8 mouse cellular contexts compared by ENCODE assay signal in genomic region chr11:69801379-69801977, GRCm38 (mm10). TPM values are rescaled to one million over a fixed set of nuclear protein-coding genes. Genes with fewer than 3 reads are reported as not detected.
DNase-seq lines count a peak whose midpoint lies in the region; ATAC-seq and TF ChIP-seq lines count a peak whose summit lies in the region.

Gene Fgf11 (minus strand): TSS chr11:69801857.

- H3K27ac ChIP-seq in kidney, postnatal 0 days: 0 out of 2 replicates have a peak within 1 kb of the TSS, but pooled peaks have one; percentile 31
- no peak within 1 kb of the TSS for H3K27ac ChIP-seq in brown adipose tissue, adult 24 weeks (replicated peaks; ENCODE audit: low read depth, low read length)
- peak within 1 kb of the TSS; percentile 50 to 53 for H3K27ac ChIP-seq in heart, embryonic 14.5 days (replicated peaks in 1 of 2; ENCODE audit: control insufficient read depth in 1 of 2, insufficient read depth in 1 of 2, low read depth in 2 of 2, low read length in 2 of 2)
- peak within 1 kb of the TSS; percentile 95 for H3K27ac ChIP-seq in neural tube, embryonic 14.5 days (ENCODE audit: low read depth, low read length)

- peak within 1 kb of the TSS; percentile 47 for H3K4me3 ChIP-seq in kidney, postnatal 0 days (replicated peaks; ENCODE audit: low read depth, low read length)
- H3K4me3 ChIP-seq in brown adipose tissue, adult 24 weeks (ENCODE audit: insufficient read depth, low read depth, low read length): peak within 1 kb of the TSS; percentile 93
- H3K4me3 ChIP-seq in heart, embryonic 14.5 days (ENCODE audit: control insufficient read depth in 1 of 2, insufficient read depth in 1 of 2, low read depth in 1 of 2, low read length in 2 of 2): peak within 1 kb of the TSS; percentile 46 to 65
- peak within 1 kb of the TSS; percentile 55 for H3K4me3 ChIP-seq in neural tube, embryonic 14.5 days (ENCODE audit: low read depth, low read length)

- peak within 1 kb of the TSS; percentile 68 for H3K9ac ChIP-seq in kidney, postnatal 0 days (ENCODE audit: low read depth, low read length)
- H3K9ac ChIP-seq in heart, embryonic 14.5 days (ENCODE audit: low read length): peak within 1 kb of the TSS; percentile 69
- peak within 1 kb of the TSS; percentile 71 for H3K9ac ChIP-seq in neural tube, embryonic 14.5 days (replicated peaks; ENCODE audit: low read depth, low read length)

- peaks cover 44% of the 10 kb centered on the region for H3K4me1 ChIP-seq in kidney, postnatal 0 days (replicated peaks; ENCODE audit: insufficient read depth, low read length)
- peaks cover 9% of the 10 kb centered on the region for H3K4me1 ChIP-seq in brown adipose tissue, adult 24 weeks (ENCODE audit: control insufficient read depth, insufficient read depth, insufficient read length, low read length)
- peaks cover 25 to 52% of the 10 kb centered on the region in 2 experiments for H3K4me1 ChIP-seq in heart, embryonic 14.5 days (ENCODE audit: control insufficient read depth in 2 of 2, insufficient read depth in 2 of 2, low read length in 2 of 2)
- peaks cover 40% of the 10 kb centered on the region for H3K4me1 ChIP-seq in neural tube, embryonic 14.5 days (ENCODE audit: control insufficient read depth, insufficient read depth, low read length)

- H3K36me3 ChIP-seq in kidney, postnatal 0 days (ENCODE audit: insufficient read depth, low read length): no peaks in the 10 kb centered on the region
- H3K36me3 ChIP-seq in heart, embryonic 14.5 days (ENCODE audit: control insufficient read depth, insufficient read depth, low read length): no peaks in the 10 kb centered on the region
- H3K36me3 ChIP-seq in neural tube, embryonic 14.5 days (ENCODE audit: control insufficient read depth, insufficient read depth, low read length): 0 out of 2 replicates have a peak, but pooled peaks cover 4% of the 10 kb centered on the region

- intact Hi-C loops in left cerebral cortex, postnatal 4 days (cut with DNase I): loop anchor here (5.0 kb wide), 2 partner anchors 36 to 39 kb away; partner anchors contain the start of genes Nlgn2, Slc35g3 and Tmem256

- TF ChIP-seq CTCF in kidney, postnatal 0 days (IDR thresholded peaks at IDR 0.05; ENCODE audit: low read depth): no peak

- 2% methylated on average over 32 of the region's 33 CpGs for WGBS in kidney, postnatal 0 days
- under 1% methylated on average over 31 of the region's 33 CpGs for WGBS in heart, embryonic 14.5 days
- WGBS in neural tube, embryonic 14.5 days: under 1% methylated on average over 33 of the region's 33 CpGs

- H3K4me2 ChIP-seq in kidney, postnatal 0 days (ENCODE audit: low read length): peak within 1 kb of the TSS; percentile 93
- peak within 1 kb of the TSS; percentile 95 for H3K4me2 ChIP-seq in heart, embryonic 14.5 days (ENCODE audit: low read length)
- H3K4me2 ChIP-seq in neural tube, embryonic 14.5 days (ENCODE audit: low read depth, low read length): peak within 1 kb of the TSS; percentile 96

- DNase-seq in kidney, postnatal 0 days (ENCODE audit: low spot score): no peak
- no peak for DNase-seq in kidney, adult 18-20 months
- DNase-seq in left cerebral cortex, postnatal 4 days: no peak
- DNase-seq in right cerebral cortex, postnatal 14 days: no peak
- DNase-seq in cerebellum, adult 11-12 months: no peak

- H3K9me3 ChIP-seq in kidney, postnatal 0 days (replicated peaks; ENCODE audit: low read length): no peaks in the 10 kb centered on the region
- peaks cover 3% of the 10 kb centered on the region; the same call in 1 of the 2 replicates for H3K9me3 ChIP-seq in heart, embryonic 14.5 days (ENCODE audit: control insufficient read depth, low read length)
- no peaks in the 10 kb centered on the region for H3K9me3 ChIP-seq in neural tube, embryonic 14.5 days (ENCODE audit: control insufficient read depth, low read length)

- ATAC-seq in kidney, postnatal 0 days (replicated peaks; ENCODE audit: low FRiP score, low read depth): no peak
- ATAC-seq in heart, embryonic 14.5 days (ENCODE audit: insufficient number of reproducible peaks, insufficient read depth, low FRiP score, low read depth): no peak
- ATAC-seq in neural tube, embryonic 14.5 days (ENCODE audit: low read depth): no peak

- peaks cover 5% of the 10 kb centered on the region; the same call in 1 of the 2 replicates for H3K27me3 ChIP-seq in kidney, postnatal 0 days (ENCODE audit: insufficient read depth, low read length)
- H3K27me3 ChIP-seq in heart, embryonic 14.5 days (ENCODE audit: control insufficient read depth, insufficient read depth, low read length): peaks cover 23% of the 10 kb centered on the region
- peaks cover 11% of the 10 kb centered on the region for H3K27me3 ChIP-seq in neural tube, embryonic 14.5 days (ENCODE audit: control insufficient read depth, insufficient read depth, low read length)

RNA-seq across cellular contexts. Expression of gene Fgf11, which starts in this region (rescaled TPM):
- 0.63 and 0.98 TPM in 2 replicates for polyA plus RNA-seq in kidney, postnatal 0 days (2015; fragmentation: Nextera tagmentation; extraction: Ambion mirVana)
- polyA plus RNA-seq in brown adipose tissue, adult 24 weeks (2012; ENCODE audit: insufficient read depth, insufficient read length, missing spikeins): 5.6 and 7.5 TPM in 2 replicates
- polyA plus RNA-seq in heart, embryonic 14.5 days (2014; fragmentation: Nextera tagmentation; extraction: Ambion mirVana): 2.0 and 2.1 TPM in 2 replicates
- 10 to 100 TPM; 25.2 to 29.6 TPM for total RNA-seq in left cerebral cortex, postnatal 4 days (2021)
- 6.4 and 9.1 TPM in 2 replicates for polyA plus RNA-seq in neural tube, embryonic 14.5 days (2014; fragmentation: Nextera tagmentation; extraction: Ambion mirVana)
